Mouse (Mus musculus): ENCODE measurements around the gene Fam114a1.

DNA sequence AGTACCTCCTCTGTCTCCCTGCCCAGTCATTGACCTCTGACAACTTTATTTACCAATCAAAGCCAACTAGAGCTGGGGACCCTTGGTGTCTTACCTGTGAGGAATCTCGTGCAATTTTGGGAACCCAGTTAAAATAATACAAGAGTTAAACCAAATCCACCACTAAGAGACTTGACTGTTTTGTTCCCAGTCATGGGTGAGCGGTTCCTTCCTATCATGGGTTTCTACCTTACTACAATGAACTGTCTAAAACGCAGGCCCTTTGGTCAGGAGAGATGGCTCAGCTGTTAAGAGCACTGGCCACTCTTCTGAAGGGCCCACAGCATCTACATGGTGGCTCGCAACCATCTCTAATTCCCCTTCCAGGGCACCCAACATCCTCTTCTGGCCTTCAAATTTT lies 112.0 kb downstream of the Fam114a1 start:
- no peak for TF ChIP-seq POLR2A (IDR thresholded peaks at IDR 0.05; ENCODE audit: insufficient read depth, low read depth, low read length)
- TF ChIP-seq CTCF (IDR thresholded peaks at IDR 0.05; ENCODE audit: insufficient read depth, low read depth, low read length), result no peak
